Mouse (Mus musculus): ENCODE results near the gene Btbd35f29. TPM values are rescaled to one million over a fixed set of nuclear protein-coding genes. Genes with fewer than 3 reads are reported as not detected.

The Btbd35f29 gene
- total and polyA plus RNA-seq, 2 experiments from 2014 or later, result not detected

Other genes with a start within 250 kb of the Btbd35f29 start
- not detected in 2 replicates for gene Spin2f, start 136.2 kb downstream of the Btbd35f29 start, total RNA-seq (2014; rRNA removed)
- not detected in 2 replicates for gene Spin2f, start 136.2 kb downstream of the Btbd35f29 start, polyA plus RNA-seq (2015; fragmentation: Nextera tagmentation; extraction: Ambion mirVana)
- not detected in 2 replicates for gene Btbd35f26, start 218.8 kb downstream of the Btbd35f29 start, total RNA-seq (2014; rRNA removed)
- not detected in 2 replicates for gene Btbd35f26, start 218.8 kb downstream of the Btbd35f29 start, polyA plus RNA-seq (2015; fragmentation: Nextera tagmentation; extraction: Ambion mirVana)